Mouse (Mus musculus): ENCODE data around the gene Fbxl19. TPM values are rescaled to one million over a fixed set of nuclear protein-coding genes. Genes with fewer than 3 reads are reported as not detected.
"Not testable (repeated sequence)": the region's sequence is repeated elsewhere in the genome, so short reads cannot be mapped to it uniquely, and the experiment has no call there.

The Fbxl19 gene
- polyA plus RNA-seq, 1 experiment from 2014 or later: 5.3 TPM

GRCm38 (mm10) chr7:127772557-127772956, 28.2 kb downstream of the Fbxl19 start:
- Histone ChIP-seq H3K27me3 (ENCODE audit: insufficient read depth, low read length) (no peaks in the 10 kb centered on the region), H3K9ac (no peak overlapping the region), H3K9me3 (ENCODE audit: low read depth, low read length) (no peaks in the 10 kb centered on the region), H3K4me3 (ENCODE audit: low read depth, low read length) (no peak overlapping the region), H3K4me2 (no peak overlapping the region), H3K4me1 (ENCODE audit: insufficient read depth) (0 out of 2 replicates have a peak, but pooled peaks cover 7% of the 10 kb centered on the region), H3K36me3 (ENCODE audit: insufficient read depth) (peaks cover 19% of the 10 kb centered on the region), H3K27ac (ENCODE audit: low read depth) (no peak overlapping the region)
- TF ChIP-seq CTCF (IDR thresholded peaks at IDR 0.05; ENCODE audit: low read depth): no peak
- ATAC-seq (ENCODE audit: insufficient read depth) (no peak), DNase-seq (no peak)
- WGBS: 97% methylated on average over 1 of the region's 1 CpGs

GRCm38 (mm10) chr7:127773664-127774384, 29.5 kb downstream of the Fbxl19 start:
- H3K4me3 ChIP-seq (ENCODE audit: low read depth, low read length): no peak overlapping the region
- H3K9me3 ChIP-seq (ENCODE audit: low read depth, low read length): no peaks in the 10 kb centered on the region
- peak; percentile 79 for TF ChIP-seq CTCF (IDR thresholded peaks at IDR 0.05; ENCODE audit: low read depth)
- ATAC-seq (ENCODE audit: insufficient read depth): no peak
- no peak overlapping the region for H3K9ac ChIP-seq
- no peak overlapping the region for H3K27ac ChIP-seq (ENCODE audit: low read depth)
- H3K36me3 ChIP-seq (ENCODE audit: insufficient read depth): 0 out of 2 replicates have a peak, but pooled peaks cover 16% of the 10 kb centered on the region
- WGBS: 38% methylated on average over 9 of the region's 9 CpGs
- DNase-seq: peak; percentile 86
- no peaks in the 10 kb centered on the region for H3K27me3 ChIP-seq (ENCODE audit: insufficient read depth, low read length)
- 0 out of 2 replicates have a peak, but pooled peaks cover 7% of the 10 kb centered on the region for H3K4me1 ChIP-seq (ENCODE audit: insufficient read depth)
- no peak overlapping the region for H3K4me2 ChIP-seq

DNA sequence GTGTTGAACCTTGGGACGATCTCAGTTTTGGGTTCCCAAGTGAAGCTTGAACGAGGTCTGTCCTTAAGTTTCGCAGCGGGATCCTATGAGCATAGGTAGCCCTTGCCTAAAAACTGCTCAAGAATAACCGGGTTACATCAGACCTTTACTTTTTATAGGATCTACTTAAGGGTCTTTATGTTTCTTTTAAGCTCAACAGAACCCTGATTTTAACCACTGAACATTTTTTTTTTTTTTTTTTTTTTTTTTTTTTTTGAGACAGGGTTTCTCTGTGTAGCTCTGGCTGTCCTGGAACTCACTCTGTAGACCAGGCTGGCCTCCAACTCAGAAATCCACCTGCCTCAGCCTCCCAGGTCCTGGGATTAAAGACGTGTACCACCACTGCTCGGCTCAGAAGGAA, 31.5 kb downstream of the Fbxl19 start:
- peak overlapping the region; percentile 85 for H3K4me2 ChIP-seq
- H3K36me3 ChIP-seq (ENCODE audit: insufficient read depth): peaks cover 35% of the 10 kb centered on the region
- not testable (repeated sequence) for ATAC-seq (ENCODE audit: insufficient read depth); H3K9me3 ChIP-seq (ENCODE audit: low read depth, low read length); H3K27me3 ChIP-seq (ENCODE audit: insufficient read depth, low read length); H3K4me1 ChIP-seq (ENCODE audit: insufficient read depth); DNase-seq
- H3K4me3 ChIP-seq (ENCODE audit: low read depth, low read length): peak overlapping the region; percentile 94
- H3K27ac ChIP-seq (ENCODE audit: low read depth): peak overlapping the region; percentile 99; the same call in 1 of the 2 replicates
- 64% methylated on average over 7 of the region's 7 CpGs for WGBS
- H3K9ac ChIP-seq: peak overlapping the region; percentile 90

GRCm38 (mm10) chr7:127776426-127776825, 32.1 kb downstream of the Fbxl19 start, which contains the start of gene Setd1a:
Gene Setd1a, plus strand, starts transcription at chr7:127776670.
- no peaks in the 10 kb centered on the region for H3K27me3 ChIP-seq (ENCODE audit: insufficient read depth, low read length)
- H3K27ac ChIP-seq (ENCODE audit: low read depth): peak within 1 kb of the TSS; percentile 99
- ATAC-seq (ENCODE audit: insufficient read depth) (peak; percentile 64), DNase-seq (peak; percentile 95)
- peak within 1 kb of the TSS; percentile 94 for H3K4me3 ChIP-seq (ENCODE audit: low read depth, low read length)
- no peak for TF ChIP-seq CTCF (IDR thresholded peaks at IDR 0.05; ENCODE audit: low read depth)
- H3K9ac ChIP-seq: peak within 1 kb of the TSS; percentile 90
- WGBS: under 1% methylated on average over 23 of the region's 23 CpGs
- H3K4me2 ChIP-seq: peak within 1 kb of the TSS; percentile 85
- H3K4me1 ChIP-seq (ENCODE audit: insufficient read depth): no peaks in the 10 kb centered on the region
- peaks cover 41% of the 10 kb centered on the region for H3K36me3 ChIP-seq (ENCODE audit: insufficient read depth)
- H3K9me3 ChIP-seq (ENCODE audit: low read depth, low read length): no peaks in the 10 kb centered on the region

- Histone ChIP-seq H3K4me1 (ENCODE audit: insufficient read depth) (no peaks in the 10 kb centered on the region), H3K27ac (ENCODE audit: low read depth) (peak overlapping the region; percentile 99), H3K9me3 (ENCODE audit: low read depth, low read length) (no peaks in the 10 kb centered on the region), H3K4me3 (ENCODE audit: low read depth, low read length) (peak overlapping the region; percentile 94), H3K27me3 (ENCODE audit: insufficient read depth, low read length) (no peaks in the 10 kb centered on the region), H3K4me2 (peak overlapping the region; percentile 85), H3K36me3 (ENCODE audit: insufficient read depth) (peaks cover 46% of the 10 kb centered on the region), H3K9ac (peak overlapping the region; percentile 90)
- DNase-seq (peak; percentile 98), ATAC-seq (ENCODE audit: insufficient read depth) (peak; percentile 92)
- no peak for TF ChIP-seq CTCF (IDR thresholded peaks at IDR 0.05; ENCODE audit: low read depth)
- under 1% methylated on average over 64 of the region's 70 CpGs for WGBS
Observed at GRCm38 (mm10) chr7:127776878-127777473, 32.6 kb downstream of the Fbxl19 start.

DNA sequence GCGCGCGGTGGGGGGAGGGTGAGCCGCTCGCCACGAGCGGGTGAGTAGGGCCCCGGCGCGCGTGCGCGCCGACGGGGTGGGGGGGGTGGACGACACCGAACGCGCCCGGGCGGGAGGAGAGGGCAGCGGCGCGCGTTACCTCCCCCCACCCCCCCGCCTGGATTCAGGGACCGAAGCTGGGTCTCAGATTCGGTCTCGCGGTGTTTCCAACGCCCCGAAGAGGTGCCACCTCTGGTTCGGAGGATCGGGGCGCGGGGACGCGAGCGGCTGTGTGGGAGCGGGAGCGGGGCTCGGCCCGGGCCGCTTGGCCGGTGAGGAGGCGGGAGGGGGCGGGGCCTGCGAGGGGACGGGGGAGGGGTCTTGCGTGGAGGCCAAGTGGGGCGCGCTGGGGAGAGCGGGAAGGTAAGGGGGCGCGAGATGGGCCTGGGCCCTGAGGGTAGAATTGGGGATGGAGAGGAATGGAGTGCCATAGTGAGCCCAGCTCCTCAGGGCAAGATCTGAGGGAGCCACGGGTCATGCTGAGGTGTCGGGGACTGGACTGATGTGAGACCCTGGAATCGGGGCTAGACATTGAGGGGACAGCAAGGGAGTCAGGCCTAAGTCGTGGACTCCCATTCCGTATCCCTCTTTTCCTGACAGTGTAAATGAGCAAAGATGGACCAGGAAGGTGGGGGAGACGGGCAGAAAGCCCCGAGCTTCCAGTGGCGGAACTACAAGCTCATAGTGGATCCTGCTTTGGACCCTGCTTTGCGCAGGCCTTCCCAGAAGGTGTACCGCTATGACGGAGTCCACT, 33.3 kb downstream of the Fbxl19 start:
- Histone ChIP-seq H3K9ac (peak overlapping the region; percentile 90), H3K4me3 (ENCODE audit: low read depth, low read length) (peak overlapping the region; percentile 94), H3K27ac (ENCODE audit: low read depth) (peak overlapping the region; percentile 99), H3K9me3 (ENCODE audit: low read depth, low read length) (no peaks in the 10 kb centered on the region), H3K4me1 (ENCODE audit: insufficient read depth) (no peaks in the 10 kb centered on the region), H3K27me3 (ENCODE audit: insufficient read depth, low read length) (no peaks in the 10 kb centered on the region), H3K4me2 (peak overlapping the region; percentile 85), H3K36me3 (ENCODE audit: insufficient read depth) (peaks cover 53% of the 10 kb centered on the region)
- whole genome bisulfite sequencing: 1% methylated on average over 66 of the region's 66 CpGs
- ATAC-seq (ENCODE audit: insufficient read depth) (peak; percentile 45), DNase-seq (peak; percentile 51)
- TF ChIP-seq CTCF (IDR thresholded peaks at IDR 0.05; ENCODE audit: low read depth): no peak

Measured in lung, embryonic 14.5 days (tissue).